Mouse (Mus musculus) gastrocnemius, adult 8-10 months (tissue): Measurements from ENCODE around the gene Vmn2r47. TPM values are rescaled to one million over a fixed set of nuclear protein-coding genes. Genes with fewer than 3 reads are reported as not detected.
"Not testable (repeated sequence)": the region's sequence is repeated elsewhere in the genome, so short reads cannot be mapped to it uniquely, and the experiment has no call there.

Experiments
- DNase-seq, 2 experiments: peaks; one replicate each; pipeline ENCODE4 v3.0.0; 2022; ENCODE audit warnings: low spot score in 2 of 2
- total RNA-seq, 4 experiments: library from RNA; stranded (reverse); gene quantifications; 2 replicates each; pipeline ENCODE4 v1.2.4; 2022

The Vmn2r47 gene
- total RNA-seq, result not detected

- DNase-seq, result not testable (repeated sequence)
These were observed at the start of gene Vmn2r47 for GRCm38 (mm10) chr7:9841225-9841624. Gene Vmn2r47 (minus strand): TSS chr7:9841325.

GRCm38 (mm10) chr7:9770471-9770870 is 70.7 kb downstream of the Vmn2r47 start, which contains the start of gene Vmn2r46:
Gene Vmn2r46 (minus strand): TSS chr7:9770571.
- DNase-seq, result not testable (repeated sequence)

Other genes with a start within 250 kb of the Vmn2r47 start
- gene Vmn2r46, start 70.8 kb downstream of the Vmn2r47 start, total RNA-seq, result not detected
- gene Vmn2r48, start 112.3 kb upstream of the Vmn2r47 start, total RNA-seq, result not detected
- not detected for gene Vmn2r49, start 150.9 kb upstream of the Vmn2r47 start, total RNA-seq
- gene Vmn2r50, start 212.0 kb upstream of the Vmn2r47 start, total RNA-seq, result not detected